Mouse (Mus musculus) heart, embryonic 12.5 days (tissue): ENCODE results near the gene Rph3a. TPM values are rescaled to one million over a fixed set of nuclear protein-coding genes. Genes with fewer than 3 reads are reported as not detected.
"Not testable (repeated sequence)": the region's sequence is repeated elsewhere in the genome, so short reads cannot be mapped to it uniquely, and the experiment has no call there.

Experiments
- ATAC-seq: fragments of 200-750 bp; cut with Nextera tagmentation; 2 replicates; pipeline ENCODE4 v1.8.0; 2017; ENCODE audit warnings: moderate TSS enrichment, moderate library complexity; ENCODE audit not compliant: insufficient number of reproducible peaks, low FRiP score
- H3K27ac ChIP-seq: fragments of 300-500 bp; sonication (generic); 2 replicates; pipeline ENCODE4 v1.5.1; 2016; ENCODE audit warnings: mild to moderate bottlenecking, moderate library complexity; ENCODE audit not compliant: poor library complexity, severe bottlenecking
- H3K27me3 ChIP-seq: fragments of 300-500 bp; sonication (generic); replicated peaks from 2 replicates; pipeline ENCODE4 v1.6.1; 2016; ENCODE audit warnings: mild to moderate bottlenecking, moderate library complexity
- H3K36me3 ChIP-seq: fragments of 300-500 bp; sonication (generic); 2 replicates; pipeline ENCODE4 v1.6.1; 2016; ENCODE audit warnings: mild to moderate bottlenecking, moderate library complexity
- H3K4me1 ChIP-seq: fragments of 300-500 bp; sonication (generic); replicated peaks from 2 replicates; pipeline ENCODE4 v1.6.1; 2016; ENCODE audit warnings: mild to moderate bottlenecking
- H3K4me2 ChIP-seq: fragments of 300-500 bp; sonication (generic); 2 replicates; pipeline ENCODE4 v1.6.1; 2016; ENCODE audit warnings: mild to moderate bottlenecking, moderate library complexity
- H3K4me3 ChIP-seq: fragments of 300-500 bp; sonication (generic); 2 replicates; pipeline ENCODE4 v1.5.1; 2016; ENCODE audit warnings: mild to moderate bottlenecking
- H3K9ac ChIP-seq: fragments of 300-500 bp; sonication (generic); 2 replicates; pipeline ENCODE4 v1.6.1; 2016; ENCODE audit warnings: mild to moderate bottlenecking, moderate library complexity
- H3K9me3 ChIP-seq: fragments of 300-500 bp; sonication (generic); replicated peaks from 2 replicates; pipeline ENCODE4 v1.6.1; 2016; ENCODE audit warnings: mild to moderate bottlenecking, moderate library complexity
- WGBS: fragments of 180-500 bp; shearing (Covaris S2); methylation state at CpG from one replicate; pipeline ENCODE4 v1.1.7; 2016; 5-methylcytosine and 5-hydroxymethylcytosine counted together
- polyA plus RNA-seq: library from polyadenylated mRNA; unstranded; fragments of >200 nt; fragmentation: Nextera tagmentation; extraction: Ambion mirVana; gene quantifications from 2 replicates; pipeline ENCODE4 v1.2.1, GENCODE M21; 2016

Gene Rph3a
- polyA plus RNA-seq, 1 experiment from 2014 or later = not detected

DNA sequence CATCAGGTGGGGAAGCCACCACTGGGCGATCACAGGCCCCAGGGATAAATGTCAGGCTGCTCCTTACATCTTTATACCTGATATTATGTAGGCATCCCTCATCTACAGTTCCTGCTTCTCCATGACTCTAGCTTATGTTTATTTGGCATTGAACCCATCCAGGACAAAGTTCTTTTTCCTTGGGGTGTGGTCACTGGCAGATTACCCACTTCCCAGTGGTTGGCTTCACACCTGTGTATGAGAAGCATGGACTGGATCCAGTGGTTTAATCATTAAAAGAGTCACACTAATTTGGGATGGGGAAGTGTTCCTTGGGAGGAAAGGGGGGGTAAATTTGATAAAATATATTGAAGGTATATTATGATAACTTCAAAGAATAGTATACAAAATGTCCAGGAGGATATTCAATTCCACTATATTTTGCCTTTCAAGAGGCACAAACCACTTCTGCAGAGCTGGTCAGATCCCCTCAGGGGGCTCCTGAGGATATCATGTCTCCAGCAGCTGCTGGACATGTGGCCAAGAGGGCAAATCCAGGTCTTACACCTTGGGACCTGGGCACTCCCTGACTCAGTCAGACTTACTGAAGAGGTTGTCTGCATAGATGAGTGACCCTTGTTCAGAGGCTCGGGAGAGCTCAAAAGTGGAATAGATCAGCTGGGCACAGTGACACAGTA lies 118.2 kb downstream of the Rph3a start:
- H3K4me3 ChIP-seq, H3K9ac ChIP-seq, H3K4me1 ChIP-seq, ATAC-seq, H3K27ac ChIP-seq, H3K9me3 ChIP-seq, H3K4me2 ChIP-seq, H3K27me3 ChIP-seq, H3K36me3 ChIP-seq: not testable (repeated sequence)
- WGBS = 72% methylated on average over 2 of the region's 2 CpGs

DNA sequence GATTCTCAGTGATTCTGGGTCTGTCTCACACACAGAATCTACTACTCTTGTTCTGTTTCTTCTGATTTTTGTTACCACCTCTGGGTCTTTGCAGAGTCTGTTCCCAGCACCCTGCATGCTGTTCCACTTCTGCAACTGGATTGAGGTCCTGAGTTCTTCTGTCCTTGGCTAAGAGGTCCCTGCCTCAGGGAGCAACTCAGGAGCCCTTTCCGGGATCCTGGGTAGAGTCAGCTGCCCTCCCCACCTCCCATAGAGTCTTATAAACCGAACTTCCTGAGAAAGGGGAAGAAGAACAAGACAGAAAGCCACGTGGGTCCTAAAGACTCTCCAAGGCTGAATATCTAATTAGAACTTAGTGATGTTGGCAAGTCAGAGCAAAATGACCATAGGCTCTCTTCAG lies 118.9 kb downstream of the Rph3a start:
- ATAC-seq = no peak
- 60% methylated on average over 3 of the region's 3 CpGs for WGBS

More for the DNA sequence above, 118.9 kb downstream of the Rph3a start:
- Histone ChIP-seq H3K9ac (no peak overlapping the region), H3K27me3 (peaks cover 8% of the 10 kb centered on the region; the same call in 1 of the 2 replicates), H3K4me2 (no peak overlapping the region), H3K4me1 (no peaks in the 10 kb centered on the region), H3K9me3 (0 out of 2 replicates have a peak, but pooled peaks cover 4% of the 10 kb centered on the region), H3K36me3 (no peaks in the 10 kb centered on the region), H3K27ac (no peak overlapping the region), H3K4me3 (no peak overlapping the region)

Other genes starting within 250 kb of the Rph3a start
- gene Oas3, start 232.4 kb downstream of the Rph3a start, polyA plus RNA-seq = 0.33 and 0.36 TPM in 2 replicates
- not detected in 2 replicates for gene Oas1e, start 214.6 kb downstream of the Rph3a start, polyA plus RNA-seq
- gene Oas1c, start 197.6 kb downstream of the Rph3a start, polyA plus RNA-seq = 0.19 and 0.63 TPM in 2 replicates
- gene Oas1f, start 162.7 kb downstream of the Rph3a start, polyA plus RNA-seq = not detected in 2 replicates
- gene Oas1h, start 148.7 kb downstream of the Rph3a start, polyA plus RNA-seq = not detected in 2 replicates
- not detected in 2 replicates for gene Oas1g, start 122.5 kb downstream of the Rph3a start, polyA plus RNA-seq
- 0.81 and 0.96 TPM in 2 replicates for gene Oas1a, start 102.6 kb downstream of the Rph3a start, polyA plus RNA-seq
- not detected in 2 replicates for gene Oas1d, start 95.6 kb downstream of the Rph3a start, polyA plus RNA-seq
- 22.9 and 24.3 TPM in 2 replicates for gene Ptpn11, start 181.3 kb upstream of the Rph3a start, polyA plus RNA-seq
- 377 and 402 TPM in 2 replicates for gene Rpl6, start 194.4 kb upstream of the Rph3a start, polyA plus RNA-seq
- 5.1 and 6.8 TPM in 2 replicates for gene Hectd4, start 210.1 kb upstream of the Rph3a start, polyA plus RNA-seq